Mouse (Mus musculus): ENCODE measurements around the gene Incenp. TPM values are rescaled to one million over a fixed set of nuclear protein-coding genes. Genes with fewer than 3 reads are reported as not detected.
A peak's percentile ranks its signal among the peaks of the same experiment; 100 is the strongest.
"Not testable (repeated sequence)": the region's sequence is repeated elsewhere in the genome, so short reads cannot be mapped to it uniquely, and the experiment has no call there.

The Incenp gene
- polyA plus RNA-seq, 1 experiment from 2014 or later = 26.0 TPM

DNA sequence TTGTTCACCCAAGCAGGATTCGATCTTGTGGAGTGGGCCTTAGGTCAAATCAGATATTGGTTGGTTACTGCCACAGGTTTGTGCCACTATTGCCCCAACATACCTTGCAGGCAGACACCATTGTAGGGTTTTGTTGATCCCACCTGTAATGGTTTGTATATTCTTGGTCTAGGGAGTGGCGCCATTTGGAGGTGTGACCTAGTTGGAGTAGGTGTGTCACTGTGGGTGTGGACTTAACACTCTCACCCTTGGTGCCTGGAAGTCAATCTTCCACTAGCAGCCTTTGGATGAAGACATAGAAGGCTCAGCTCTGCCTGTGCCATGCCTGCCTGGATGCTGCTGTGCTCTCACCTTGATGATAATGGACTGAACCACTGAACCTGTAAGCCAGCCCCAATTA lies 1.3 kb upstream of the Incenp start:
- WGBS = 92% methylated on average over 2 of the region's 2 CpGs
- not testable (repeated sequence) for H3K27me3 ChIP-seq (replicated peaks; ENCODE audit: control insufficient read depth, insufficient read depth, low read length); H3K4me2 ChIP-seq (ENCODE audit: low read length); H3K4me3 ChIP-seq (ENCODE audit: low read length); H3K9ac ChIP-seq (ENCODE audit: low read depth, low read length); ATAC-seq; H3K9me3 ChIP-seq (ENCODE audit: control insufficient read depth, low read length); H3K36me3 ChIP-seq (ENCODE audit: control insufficient read depth, insufficient read depth, low read length); H3K27ac ChIP-seq (ENCODE audit: low read depth, low read length)
- H3K4me1 ChIP-seq (ENCODE audit: control insufficient read depth, insufficient read depth, low read depth, low read length) = peaks cover 18% of the 10 kb centered on the region

DNA sequence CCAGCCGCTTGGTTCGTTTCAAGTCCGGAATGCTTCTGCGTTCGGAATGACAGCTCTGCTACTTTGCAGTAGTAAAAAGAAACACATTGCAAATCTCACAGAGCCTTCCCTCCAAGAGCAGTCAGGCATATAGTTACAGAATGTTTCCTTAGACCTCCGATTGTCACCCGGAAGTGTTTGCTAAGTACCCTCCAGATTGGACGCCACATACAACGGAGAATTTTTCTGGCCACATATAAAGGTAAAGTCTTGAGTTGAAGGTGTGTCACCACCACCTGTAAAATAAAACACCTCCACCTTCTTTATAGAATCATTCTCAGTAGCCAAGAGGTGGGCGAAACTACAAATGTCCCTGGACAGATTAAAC lies 412 bp upstream of the Incenp start:
- H3K4me3 ChIP-seq (ENCODE audit: low read length) = peak overlapping the region; percentile 93
- WGBS = 8% methylated on average over 10 of the region's 10 CpGs
- ATAC-seq = peak; percentile 89
- H3K27ac ChIP-seq (ENCODE audit: low read depth, low read length) = peak overlapping the region; percentile 85
- peak overlapping the region; percentile 64 for H3K4me2 ChIP-seq (ENCODE audit: low read length)
- H3K9ac ChIP-seq (ENCODE audit: low read depth, low read length) = peak overlapping the region; percentile 48
- no peaks in the 10 kb centered on the region for H3K27me3 ChIP-seq (replicated peaks; ENCODE audit: control insufficient read depth, insufficient read depth, low read length)
- no peaks in the 10 kb centered on the region for H3K9me3 ChIP-seq (ENCODE audit: control insufficient read depth, low read length)
- H3K4me1 ChIP-seq (ENCODE audit: control insufficient read depth, insufficient read depth, low read depth, low read length) = peaks cover 18% of the 10 kb centered on the region
- 0 out of 2 replicates have a peak, but pooled peaks cover under 1% of the 10 kb centered on the region for H3K36me3 ChIP-seq (ENCODE audit: control insufficient read depth, insufficient read depth, low read length)

DNA sequence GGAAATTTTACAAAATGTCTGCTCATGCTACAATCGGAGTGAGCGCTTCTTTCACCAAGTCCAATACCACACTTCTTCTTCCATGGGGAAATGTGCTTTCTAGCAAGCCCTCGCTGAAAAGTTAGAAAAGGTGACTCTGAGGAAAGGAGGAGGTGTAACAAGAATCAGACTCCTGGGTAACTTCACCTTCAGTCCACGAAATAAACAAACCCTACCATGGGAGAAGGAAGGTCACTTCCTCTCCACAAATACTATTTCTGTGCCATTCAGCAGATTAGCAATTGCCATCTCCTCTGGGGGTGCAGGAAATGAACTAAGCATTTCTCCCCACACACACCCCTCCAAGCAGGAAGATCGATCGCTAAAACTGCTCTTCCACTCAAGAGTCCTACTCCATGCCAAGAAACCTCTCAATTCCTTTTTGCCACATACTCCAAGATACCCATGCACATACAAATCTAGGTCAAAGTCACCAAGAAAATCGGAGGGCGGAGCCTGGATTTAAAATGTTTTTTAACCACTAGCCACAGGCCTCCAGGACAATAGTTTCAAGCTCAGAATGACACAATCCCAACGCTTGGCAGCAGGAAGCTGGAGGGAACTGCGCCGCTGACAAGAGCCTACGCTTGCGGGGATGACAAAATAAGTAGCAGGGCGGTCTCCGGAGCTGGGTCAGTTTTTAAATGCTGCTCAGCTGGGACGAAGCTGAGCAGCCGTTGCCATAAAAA lies 848 bp downstream of the Incenp start:
- no peak for ATAC-seq
- H3K9me3 ChIP-seq (ENCODE audit: control insufficient read depth, low read length) = no peaks in the 10 kb centered on the region
- WGBS = 12% methylated on average over 17 of the region's 17 CpGs
- H3K4me1 ChIP-seq (ENCODE audit: control insufficient read depth, insufficient read depth, low read depth, low read length) = peaks cover 18% of the 10 kb centered on the region
- H3K4me3 ChIP-seq (ENCODE audit: low read length) = peak overlapping the region; percentile 93
- peaks cover 7% of the 10 kb centered on the region for H3K36me3 ChIP-seq (ENCODE audit: control insufficient read depth, insufficient read depth, low read length)
- H3K9ac ChIP-seq (ENCODE audit: low read depth, low read length) = peak overlapping the region; percentile 77
- H3K27ac ChIP-seq (ENCODE audit: low read depth, low read length) = peak overlapping the region; percentile 63; the same call in 1 of the 2 replicates
- H3K4me2 ChIP-seq (ENCODE audit: low read length) = peak overlapping the region; percentile 94
- H3K27me3 ChIP-seq (replicated peaks; ENCODE audit: control insufficient read depth, insufficient read depth, low read length) = no peaks in the 10 kb centered on the region

DNA sequence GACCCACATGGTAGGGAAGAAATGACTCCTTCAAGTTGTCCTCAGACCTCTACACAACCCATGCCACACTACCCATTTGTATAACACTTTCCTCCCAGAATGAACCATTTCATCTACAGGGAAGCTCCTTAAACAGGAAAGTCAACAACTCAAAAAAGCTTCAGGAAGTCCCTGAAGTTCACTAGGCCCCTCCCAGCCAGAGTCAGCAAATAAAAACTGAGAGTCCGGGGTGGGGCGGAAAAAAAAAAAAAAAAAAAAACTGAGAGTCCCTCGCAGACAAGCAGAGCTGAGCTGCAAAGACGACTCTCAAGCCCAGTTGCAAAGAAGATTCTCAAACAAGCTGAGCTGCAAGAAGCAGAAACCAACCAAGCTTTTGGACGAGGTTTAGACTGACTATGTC lies 3.3 kb downstream of the Incenp start:
- Histone ChIP-seq H3K9me3 (ENCODE audit: control insufficient read depth, low read length) (no peaks in the 10 kb centered on the region), H3K9ac (ENCODE audit: low read depth, low read length) (no peak overlapping the region)

DNA sequence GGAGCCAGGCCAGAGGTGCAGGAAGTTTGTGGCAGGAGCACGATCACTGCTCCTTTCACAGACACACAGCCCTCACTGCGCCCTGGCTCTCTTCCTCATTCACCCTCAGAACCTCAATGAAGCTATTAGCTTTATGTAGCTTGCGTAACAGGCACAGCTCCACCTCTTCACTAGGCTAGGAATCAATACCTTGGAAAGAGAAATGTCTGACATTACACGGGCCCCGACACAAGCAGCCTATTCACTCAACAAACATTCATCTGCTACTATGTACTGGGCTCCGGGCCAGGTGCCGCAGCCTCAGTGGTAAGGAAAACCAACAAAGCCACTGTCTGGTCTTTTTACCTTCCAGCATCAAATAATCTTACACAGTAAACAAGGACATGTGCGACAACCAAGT lies 12.6 kb downstream of the Incenp start:
- Histone ChIP-seq H3K27ac (ENCODE audit: low read depth, low read length) (no peak overlapping the region), H3K36me3 (ENCODE audit: control insufficient read depth, insufficient read depth, low read length) (peaks cover 20% of the 10 kb centered on the region), H3K4me1 (ENCODE audit: control insufficient read depth, insufficient read depth, low read depth, low read length) (no peaks in the 10 kb centered on the region), H3K4me2 (ENCODE audit: low read length) (no peak overlapping the region), H3K9ac (ENCODE audit: low read depth, low read length) (no peak overlapping the region), H3K4me3 (ENCODE audit: low read length) (no peak overlapping the region), H3K27me3 (replicated peaks; ENCODE audit: control insufficient read depth, insufficient read depth, low read length) (no peaks in the 10 kb centered on the region), H3K9me3 (ENCODE audit: control insufficient read depth, low read length) (no peaks in the 10 kb centered on the region)
- 86% methylated on average over 8 of the region's 8 CpGs for WGBS
- no peak for ATAC-seq

More for the DNA sequence above, 3.3 kb downstream of the Incenp start:
- WGBS = 81% methylated on average over 5 of the region's 5 CpGs
- peaks cover 10% of the 10 kb centered on the region for H3K36me3 ChIP-seq (ENCODE audit: control insufficient read depth, insufficient read depth, low read length)
- peaks cover 18% of the 10 kb centered on the region for H3K4me1 ChIP-seq (ENCODE audit: control insufficient read depth, insufficient read depth, low read depth, low read length)
- ATAC-seq = no peak
- no peak overlapping the region for H3K4me3 ChIP-seq (ENCODE audit: low read length)
- H3K27ac ChIP-seq (ENCODE audit: low read depth, low read length) = no peak overlapping the region
- no peak overlapping the region for H3K4me2 ChIP-seq (ENCODE audit: low read length)
- no peaks in the 10 kb centered on the region for H3K27me3 ChIP-seq (replicated peaks; ENCODE audit: control insufficient read depth, insufficient read depth, low read length)

DNA sequence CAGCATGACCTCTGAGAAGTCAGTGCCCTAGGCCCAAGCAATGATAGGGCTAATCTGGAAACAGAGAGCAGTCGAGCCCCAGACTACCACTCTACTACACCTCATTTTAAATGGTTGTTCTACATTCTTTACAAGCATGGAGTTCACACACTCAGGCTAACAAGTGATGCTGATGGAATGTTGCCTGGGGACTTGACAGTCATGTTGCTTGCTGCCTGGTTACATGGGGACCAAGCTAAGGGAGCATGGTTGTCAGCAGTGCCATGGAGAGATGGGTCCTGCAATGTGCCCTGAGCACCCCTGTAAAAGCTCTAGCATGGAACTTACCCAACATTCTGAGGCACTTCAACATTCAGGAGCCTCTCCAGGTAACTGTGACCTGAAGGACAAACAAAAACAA lies 13.0 kb downstream of the Incenp start:
- 95% methylated on average over 1 of the region's 1 CpGs for WGBS
- Histone ChIP-seq H3K27ac (ENCODE audit: low read depth, low read length) (no peak overlapping the region), H3K9me3 (ENCODE audit: control insufficient read depth, low read length) (no peaks in the 10 kb centered on the region), H3K4me2 (ENCODE audit: low read length) (no peak overlapping the region), H3K36me3 (ENCODE audit: control insufficient read depth, insufficient read depth, low read length) (peaks cover 20% of the 10 kb centered on the region), H3K4me1 (ENCODE audit: control insufficient read depth, insufficient read depth, low read depth, low read length) (no peaks in the 10 kb centered on the region), H3K9ac (ENCODE audit: low read depth, low read length) (no peak overlapping the region), H3K4me3 (ENCODE audit: low read length) (no peak overlapping the region), H3K27me3 (replicated peaks; ENCODE audit: control insufficient read depth, insufficient read depth, low read length) (no peaks in the 10 kb centered on the region)
- ATAC-seq = no peak

DNA sequence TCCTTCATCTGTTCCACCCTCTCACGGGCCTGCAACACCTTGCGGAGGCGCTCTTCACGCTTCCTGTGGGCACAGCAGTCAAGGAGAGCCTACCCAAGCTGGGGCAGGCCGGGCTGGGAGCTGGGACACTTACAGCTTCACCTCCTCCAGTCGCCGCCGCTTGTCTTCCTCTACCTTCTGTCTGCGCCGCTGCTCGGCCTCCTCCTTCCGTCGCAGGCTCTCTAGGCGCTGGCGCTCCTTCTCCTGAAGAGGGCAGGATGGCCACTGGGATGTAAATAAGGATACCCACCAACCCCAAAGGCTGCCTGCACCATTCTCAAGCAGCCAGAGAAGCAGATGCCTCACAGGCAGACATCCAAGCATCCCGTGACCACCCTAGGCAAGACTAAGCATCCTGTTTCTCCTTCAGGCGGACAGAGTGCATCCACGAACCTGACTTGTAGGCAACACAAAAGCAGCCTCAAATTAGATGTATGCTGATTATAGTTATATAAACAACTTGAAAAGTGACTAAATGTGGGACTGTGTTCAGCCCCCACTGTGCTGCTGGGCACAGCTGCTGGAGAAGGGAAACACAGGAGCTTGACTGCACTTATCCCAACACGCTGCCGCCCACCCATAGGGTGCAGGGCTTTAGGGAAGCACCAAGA lies 21.0 kb downstream of the Incenp start:
- Histone ChIP-seq H3K4me3 (ENCODE audit: low read length) (no peak overlapping the region), H3K9me3 (ENCODE audit: control insufficient read depth, low read length) (no peaks in the 10 kb centered on the region), H3K4me2 (ENCODE audit: low read length) (no peak overlapping the region), H3K36me3 (ENCODE audit: control insufficient read depth, insufficient read depth, low read length) (peaks cover 34% of the 10 kb centered on the region), H3K27me3 (replicated peaks; ENCODE audit: control insufficient read depth, insufficient read depth, low read length) (no peaks in the 10 kb centered on the region), H3K27ac (ENCODE audit: low read depth, low read length) (no peak overlapping the region), H3K4me1 (ENCODE audit: control insufficient read depth, insufficient read depth, low read depth, low read length) (no peaks in the 10 kb centered on the region), H3K9ac (ENCODE audit: low read depth, low read length) (no peak overlapping the region)
- ATAC-seq = no peak
- WGBS = 96% methylated on average over 20 of the region's 20 CpGs

DNA sequence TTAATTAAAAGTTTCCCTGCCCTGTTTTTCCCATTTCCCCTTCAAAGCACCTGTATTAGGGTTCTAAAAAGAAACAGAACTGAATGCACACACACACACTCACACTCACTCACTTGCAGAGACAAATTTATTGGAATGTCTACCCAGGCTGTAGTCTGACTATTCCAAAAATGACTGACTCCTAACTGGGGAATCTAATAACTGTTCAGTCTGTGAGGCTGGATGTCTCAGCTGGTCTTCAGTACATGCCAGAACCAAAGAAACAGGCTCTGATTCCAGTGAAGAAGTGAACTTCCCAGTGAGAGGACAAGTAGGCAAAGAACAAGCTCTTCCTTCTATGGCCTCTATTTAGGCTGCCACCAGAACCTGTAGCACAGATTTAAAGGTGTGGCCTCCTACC lies 33.9 kb downstream of the Incenp start:
- no peak overlapping the region for H3K4me3 ChIP-seq (ENCODE audit: low read length)
- no peaks in the 10 kb centered on the region for H3K36me3 ChIP-seq (ENCODE audit: control insufficient read depth, insufficient read depth, low read length)
- no peak overlapping the region for H3K4me2 ChIP-seq (ENCODE audit: low read length)
- H3K27me3 ChIP-seq (replicated peaks; ENCODE audit: control insufficient read depth, insufficient read depth, low read length) = no peaks in the 10 kb centered on the region
- no peak overlapping the region for H3K27ac ChIP-seq (ENCODE audit: low read depth, low read length)
- H3K9ac ChIP-seq (ENCODE audit: low read depth, low read length) = no peak overlapping the region
- H3K9me3 ChIP-seq (ENCODE audit: control insufficient read depth, low read length) = no peaks in the 10 kb centered on the region
- H3K4me1 ChIP-seq (ENCODE audit: control insufficient read depth, insufficient read depth, low read depth, low read length) = no peaks in the 10 kb centered on the region
- no peak for ATAC-seq

DNA sequence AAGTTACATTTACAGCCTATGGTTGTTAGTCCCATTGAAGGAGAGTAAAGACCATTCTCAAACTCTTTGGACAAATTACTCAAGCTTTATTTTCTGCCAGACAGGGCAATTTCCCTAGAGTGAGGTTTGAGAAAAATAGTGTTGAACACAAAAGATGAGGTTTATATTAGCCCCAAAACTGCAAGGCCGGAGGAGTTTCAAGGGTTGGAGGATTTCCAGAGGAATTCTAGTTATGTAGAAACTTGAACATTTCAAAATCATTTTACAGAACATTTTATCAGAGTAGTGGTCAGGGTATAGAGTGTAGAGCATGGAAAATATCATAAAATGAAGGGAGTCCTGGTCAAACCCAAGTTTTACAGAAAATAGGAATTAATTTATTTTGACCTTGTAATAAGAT lies 34.5 kb downstream of the Incenp start:
- H3K4me3 ChIP-seq (ENCODE audit: low read length) = no peak overlapping the region
- no peak overlapping the region for H3K4me2 ChIP-seq (ENCODE audit: low read length)
- no peak overlapping the region for H3K9ac ChIP-seq (ENCODE audit: low read depth, low read length)
- no peaks in the 10 kb centered on the region for H3K36me3 ChIP-seq (ENCODE audit: control insufficient read depth, insufficient read depth, low read length)
- H3K27me3 ChIP-seq (replicated peaks; ENCODE audit: control insufficient read depth, insufficient read depth, low read length) = no peaks in the 10 kb centered on the region
- no peaks in the 10 kb centered on the region for H3K4me1 ChIP-seq (ENCODE audit: control insufficient read depth, insufficient read depth, low read depth, low read length)
- no peak overlapping the region for H3K27ac ChIP-seq (ENCODE audit: low read depth, low read length)
- 67% methylated on average over 1 of the region's 1 CpGs for WGBS
- H3K9me3 ChIP-seq (ENCODE audit: control insufficient read depth, low read length) = no peaks in the 10 kb centered on the region
- ATAC-seq = no peak

Measured in hindbrain, embryonic 16.5 days (tissue).